Comparison of ENCODE assay signal across 19 mouse cellular contexts in genomic region chr3:135420542-135421309, GRCm38 (mm10). TPM values are rescaled to one million over a fixed set of nuclear protein-coding genes. Genes with fewer than 3 reads are reported as not detected.
DNase-seq lines count a peak whose midpoint lies in the region; ATAC-seq and TF ChIP-seq lines count a peak whose summit lies in the region.
"Had no signal": no experiment of that assay in that cellular context is flagged by ENCODE, and none has a peak within 500 bp of the region (broad histone marks: within the 10 kb centered on the region; RNA-seq: fewer than 3 reads in every experiment).

No protein-coding gene starts in this region.

- no peak overlapping the region for H3K4me3 ChIP-seq in heart, adult 2 months
- no peak overlapping the region for H3K4me3 ChIP-seq in heart, embryonic 11.5 days (ENCODE audit: low read depth, low read length)
- peak overlapping the region; percentile 53; the same call in 1 of the 2 replicates for H3K4me3 ChIP-seq in G1E (ENCODE audit: low read depth, low read length)
- peak overlapping the region; percentile 68 for H3K4me3 ChIP-seq in erythroblast, embryonic 14.5 days (replicated peaks)
- no peak overlapping the region for H3K4me3 ChIP-seq in left cerebral cortex, adult 2 months
- no peak overlapping the region for H3K4me3 ChIP-seq in layer of hippocampus, adult 2 months
- H3K4me3 ChIP-seq: embryonic facial prominence, embryonic 12.5 days; hindbrain, embryonic 12.5 days had no signal

- intact Hi-C loops in heart, adult 2 months (cut with DNase I), result loop anchor here (5.0 kb wide), 1 partner anchor 177 kb away; no protein-coding TSS in a partner anchor
- intact Hi-C loops in left cerebral cortex, adult 2 months (cut with DNase I), result no loop called here

- ATAC-seq in heart, embryonic 11.5 days (replicated peaks; ENCODE audit: insufficient number of reproducible peaks, low FRiP score, low TSS enrichment), result no peak
- peak; percentile 41; the same call in 1 of the 2 replicates for ATAC-seq in G1E (ENCODE audit: extremely low read depth, insufficient number of reproducible peaks, low FRiP score, poor library complexity, severe bottlenecking)
- ATAC-seq in megakaryocyte, adult 5-6 weeks (ENCODE audit: poor library complexity, severe bottlenecking), result peak; percentile 62
- ATAC-seq: activated CD4-positive, CD25-positive, alpha-beta regulatory T cell, adult 4 months; forebrain, postnatal 0 days; lung, postnatal 0 days had no signal

- DNase-seq in heart, adult 2 months, result no peak
- peak; percentile 48 for DNase-seq in G1E (ENCODE audit: low spot score)
- DNase-seq in left cerebral cortex, adult 2 months (ENCODE audit: extremely low spot score in 1 of 2, low spot score in 2 of 2), result no peak
- no peak for DNase-seq in layer of hippocampus, adult 2 months (ENCODE audit: low spot score in 2 of 2)
- no peak for DNase-seq in cerebellum, adult 9-11 months
- DNase-seq: cerebellum, postnatal 10 days; forebrain, postnatal 0 days; gastrocnemius, postnatal 25 days; kidney, adult 18-20 months; kidney, postnatal 36 days; layer of hippocampus, postnatal 36 days; thymus, adult 18-20 months had no signal

- peak overlapping the region; percentile 97; the same call in 1 of the 2 replicates for H3K27ac ChIP-seq in heart, adult 2 months
- no peak overlapping the region for H3K27ac ChIP-seq in heart, embryonic 11.5 days (ENCODE audit: low read depth, low read length)
- no peak overlapping the region for H3K27ac ChIP-seq in left cerebral cortex, adult 2 months
- H3K27ac ChIP-seq in layer of hippocampus, adult 2 months, result no peak overlapping the region
- H3K27ac ChIP-seq: embryonic facial prominence, embryonic 12.5 days; hindbrain, embryonic 12.5 days had no signal

- 77% methylated on average over 9 of the region's 9 CpGs for WGBS in heart, adult 2 months
- WGBS in heart, embryonic 11.5 days (ENCODE audit: insufficient replicate concordance), result 81% methylated on average over 9 of the region's 9 CpGs

- no peaks in the 10 kb centered on the region for H3K9me3 ChIP-seq in heart, embryonic 11.5 days (replicated peaks; ENCODE audit: control insufficient read depth, low read length)
- no peaks in the 10 kb centered on the region for H3K9me3 ChIP-seq in G1E (replicated peaks)
- H3K9me3 ChIP-seq in erythroblast, embryonic 14.5 days (ENCODE audit: control insufficient read depth, low read length), result no peaks in the 10 kb centered on the region
- H3K9me3 ChIP-seq: embryonic facial prominence, embryonic 12.5 days; hindbrain, embryonic 12.5 days had no signal

- no peak for TF ChIP-seq EP300 in heart, adult 2 months (IDR thresholded peaks at IDR 0.05; ENCODE audit: insufficient read depth, low read depth, low read length)

- H3K27me3 ChIP-seq in heart, adult 2 months (ENCODE audit: control insufficient read depth, insufficient read depth, low read length), result no peaks in the 10 kb centered on the region
- H3K27me3 ChIP-seq in heart, embryonic 11.5 days (ENCODE audit: control insufficient read depth, insufficient read depth, low read length), result no peaks in the 10 kb centered on the region
- H3K27me3 ChIP-seq in G1E (ENCODE audit: insufficient read depth, low read length), result no peaks in the 10 kb centered on the region
- H3K27me3 ChIP-seq in erythroblast, embryonic 14.5 days (ENCODE audit: control insufficient read depth), result no peaks in the 10 kb centered on the region
- H3K27me3 ChIP-seq: embryonic facial prominence, embryonic 12.5 days; hindbrain, embryonic 12.5 days had no signal

- peaks cover 14% of the 10 kb centered on the region for H3K36me3 ChIP-seq in heart, adult 2 months (ENCODE audit: control insufficient read depth, insufficient read depth, low read length)
- H3K36me3 ChIP-seq in heart, embryonic 11.5 days (ENCODE audit: control insufficient read depth, insufficient read depth, low read length), result no peaks in the 10 kb centered on the region
- peaks cover 25% of the 10 kb centered on the region for H3K36me3 ChIP-seq in G1E (replicated peaks)
- peaks cover 39% of the 10 kb centered on the region for H3K36me3 ChIP-seq in erythroblast, embryonic 14.5 days (ENCODE audit: control insufficient read depth)

- H3K79me2 ChIP-seq in heart, adult 2 months (replicated peaks; ENCODE audit: control insufficient read depth, insufficient read depth, low read length), result peaks cover 9% of the 10 kb centered on the region

- no peak for TF ChIP-seq POLR2A in heart, adult 2 months (IDR thresholded peaks at IDR 0.05; ENCODE audit: insufficient read depth, low read depth, low read length)

- peak overlapping the region; percentile 40; the same call in 1 of the 2 replicates for H3K9ac ChIP-seq in heart, adult 2 months (ENCODE audit: low read depth, low read length)
- no peak overlapping the region for H3K9ac ChIP-seq in heart, embryonic 11.5 days (ENCODE audit: low read depth, low read length)
- H3K9ac ChIP-seq: embryonic facial prominence, embryonic 12.5 days; forebrain, postnatal 0 days had no signal

- TF ChIP-seq CTCF in heart, adult 2 months (IDR thresholded peaks at IDR 0.05), result no peak
- TF ChIP-seq CTCF in G1E (IDR thresholded peaks at IDR 0.05; ENCODE audit: low read depth, low read length), result no peak
- no peak for TF ChIP-seq CTCF in left cerebral cortex, adult 2 months (IDR thresholded peaks at IDR 0.05)
- TF ChIP-seq CTCF in layer of hippocampus, adult 2 months (conservative IDR thresholded peaks at IDR 0.05), result no peak

- H3K4me1 ChIP-seq in heart, adult 2 months (ENCODE audit: control insufficient read depth, insufficient read depth, low read length), result peaks cover 6% of the 10 kb centered on the region
- H3K4me1 ChIP-seq in heart, embryonic 11.5 days (ENCODE audit: control insufficient read depth, insufficient read depth, low read length), result peaks cover 3% of the 10 kb centered on the region; the same call in 1 of the 2 replicates
- H3K4me1 ChIP-seq in G1E (ENCODE audit: insufficient read depth, low read depth, low read length), result peaks cover 39% of the 10 kb centered on the region
- peaks cover 46% of the 10 kb centered on the region for H3K4me1 ChIP-seq in erythroblast, embryonic 14.5 days (ENCODE audit: control insufficient read depth)

- H3K4me2 ChIP-seq in heart, embryonic 11.5 days, result no peak overlapping the region
- H3K4me2 ChIP-seq: embryonic facial prominence, embryonic 12.5 days had no signal

RNA-seq across cellular contexts. Expression of gene Cisd2, which starts 3.0 kb away (rescaled TPM):
- 10 to 100 TPM; 47.1 to 55.0 TPM for total RNA-seq in heart, adult 2 months (2021)
- 20.6 and 31.4 TPM in 2 replicates for polyA plus RNA-seq in heart, adult 2 months (2012; rRNA removed)
- polyA plus RNA-seq in heart, embryonic 11.5 days (2014; fragmentation: Nextera tagmentation; extraction: Ambion mirVana), result 54.9 and 59.2 TPM in 2 replicates
- total RNA-seq in G1E (2014; fragmentation: Nextera tagmentation) (42.9 and 43.1 TPM in 2 replicates), G1E (2017) (34.0 and 35.7 TPM in 2 replicates)
- polyA plus RNA-seq in G1E (2012), result 16.9 and 18.3 TPM in 2 replicates
- 3.5 TPM in 2 replicates for polyA plus RNA-seq in erythroblast, embryonic 14.5 days (2012)
- 51.2 and 52.0 TPM in 2 replicates for total RNA-seq in megakaryocyte, adult 5-6 weeks (2015)
- 25.0 and 27.9 TPM in 2 replicates for total RNA-seq in megakaryocyte, adult 5-6 weeks (2017)
- total RNA-seq in left cerebral cortex, adult 2 months (2021), result 10 to 100 TPM; 38.7 to 39.3 TPM
- 10 to 100 TPM; 34.4 to 35.1 TPM for total RNA-seq in layer of hippocampus, adult 2 months (2021)

RNA-seq across cellular contexts. Expression of gene Ube2d3, which starts 17.2 kb away (rescaled TPM):
- 100 to 1,000 TPM; 357 to 416 TPM for total RNA-seq in heart, adult 2 months (2021)
- 285 and 532 TPM in 2 replicates for polyA plus RNA-seq in heart, adult 2 months (2012; rRNA removed)
- polyA plus RNA-seq in heart, embryonic 11.5 days (2014; fragmentation: Nextera tagmentation; extraction: Ambion mirVana), result 497 and 511 TPM in 2 replicates
- total RNA-seq in G1E (2014; fragmentation: Nextera tagmentation) (1,026 and 1,239 TPM in 2 replicates), G1E (2017) (547 and 623 TPM in 2 replicates)
- polyA plus RNA-seq in G1E (2012), result 416 and 446 TPM in 2 replicates
- polyA plus RNA-seq in erythroblast, embryonic 14.5 days (2012), result 24.9 and 31.3 TPM in 2 replicates
- total RNA-seq in megakaryocyte, adult 5-6 weeks (2015), result 591 and 690 TPM in 2 replicates
- 864 and 938 TPM in 2 replicates for total RNA-seq in megakaryocyte, adult 5-6 weeks (2017)
- total RNA-seq in left cerebral cortex, adult 2 months (2021), result 100 to 1,000 TPM; 225 to 229 TPM
- 100 to 1,000 TPM; 254 to 257 TPM for total RNA-seq in layer of hippocampus, adult 2 months (2021)

Comparison
In these comparisons a context has a peak if more than half of its experiments do, and no peak if none do; other contexts are left out.
1. H3K4me3 ChIP-seq: peak in G1E (single experiment) and erythroblast, embryonic 14.5 days (single experiment); none in heart, adult 2 months (single experiment), heart, embryonic 11.5 days (single experiment), left cerebral cortex, adult 2 months (single experiment) and layer of hippocampus, adult 2 months (single experiment).